Mouse (Mus musculus): ENCODE results near the gene Vsir.

The Vsir gene

DNA sequence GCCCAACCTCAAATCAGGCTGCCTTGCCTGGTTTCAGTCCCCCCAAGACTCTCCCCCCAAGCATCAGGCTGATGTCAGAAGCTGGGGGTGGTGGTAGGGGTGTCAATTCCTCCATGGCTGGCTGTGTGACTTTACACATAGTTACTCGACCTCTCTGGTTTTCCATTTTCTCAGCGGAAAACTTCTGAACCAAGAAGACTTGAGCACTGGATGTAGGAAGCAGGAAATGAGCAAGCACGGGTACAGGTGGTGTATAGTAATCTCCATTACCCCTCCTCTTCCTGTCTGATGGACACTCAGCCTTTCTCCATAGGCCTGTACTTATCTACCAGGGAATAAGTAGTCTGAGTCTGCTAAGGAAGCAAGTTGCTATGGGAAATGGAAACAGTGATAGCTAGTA, 33.6 kb downstream of the Vsir start:
- intact Hi-C loops (cut with DNase I) = no loop called here

DNA sequence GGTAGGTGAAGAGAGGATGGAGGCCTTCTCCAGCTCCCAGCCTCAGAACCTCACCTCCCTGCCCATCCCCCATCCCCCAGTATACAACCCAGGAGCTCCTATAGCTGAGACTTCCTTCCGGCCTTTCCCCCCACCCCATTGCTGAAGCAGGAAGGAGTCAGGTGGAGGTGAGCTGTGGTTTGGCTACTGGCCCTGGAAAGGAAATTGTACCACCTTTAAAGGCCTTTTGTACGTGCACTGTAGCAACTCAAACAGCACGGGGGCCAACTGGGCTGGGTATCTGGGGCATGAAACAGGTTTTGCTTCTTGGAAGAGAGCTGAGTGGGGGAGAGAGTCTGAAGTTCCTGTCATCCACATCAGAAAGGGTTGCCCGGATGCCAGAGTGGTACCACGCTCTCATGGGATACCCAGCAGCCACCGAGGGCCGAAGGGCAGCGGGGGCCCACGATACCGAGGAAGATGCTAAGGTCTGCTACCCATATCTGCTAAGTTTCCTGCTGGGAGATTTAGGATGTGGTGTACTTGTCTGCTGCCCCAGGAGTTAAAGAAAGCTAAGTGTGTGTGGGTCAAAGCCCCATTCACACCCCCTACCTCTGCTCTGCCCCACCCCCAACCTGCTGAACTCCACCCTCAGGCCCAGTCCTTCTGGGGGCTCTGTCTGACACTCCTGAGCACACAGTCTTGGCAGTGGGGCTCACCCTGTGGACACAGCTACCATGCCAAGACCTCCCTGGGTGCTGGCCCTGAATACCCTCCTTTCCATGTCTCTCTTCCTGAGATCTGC, 34.7 kb downstream of the Vsir start:
- intact Hi-C loops (cut with DNase I) = no loop called here

GRCm38 (mm10) chr10:60388332-60388731, 41.7 kb downstream of the Vsir start:
- intact Hi-C loops (cut with DNase I) = no loop called here

GRCm38 (mm10) chr10:60389447-60389865, 42.8 kb downstream of the Vsir start:
- intact Hi-C loops (cut with DNase I) = no loop called here

GRCm38 (mm10) chr10:60390177-60390903, 43.7 kb downstream of the Vsir start:
- intact Hi-C loops (cut with DNase I) = no loop called here

DNA sequence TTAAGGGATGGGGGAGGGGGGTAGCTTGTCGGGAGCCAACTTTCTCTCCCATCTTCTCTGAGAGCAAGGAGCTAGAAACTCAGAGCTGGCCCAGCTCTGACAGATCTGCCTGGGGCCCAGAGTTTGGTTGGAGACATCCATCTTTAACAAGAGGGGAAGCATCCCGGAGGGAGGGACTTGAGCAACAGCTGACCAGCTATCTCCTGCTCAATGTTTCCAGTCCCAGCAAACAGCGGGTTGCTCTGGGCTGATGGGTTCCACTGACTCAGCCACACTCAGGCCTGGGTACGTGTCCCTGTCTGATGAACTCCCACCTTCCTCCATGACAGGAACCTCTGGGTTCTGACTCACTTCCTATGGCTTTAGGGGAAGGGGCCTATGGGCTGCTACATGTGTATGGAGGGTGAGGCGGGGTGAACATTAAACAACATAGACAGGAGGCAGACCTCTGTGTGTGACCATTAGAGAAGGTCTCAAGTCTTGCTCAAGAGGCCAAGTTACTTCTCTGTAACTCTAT, 44.3 kb downstream of the Vsir start:
- intact Hi-C loops (cut with DNase I) = no loop called here

GRCm38 (mm10) chr10:60391661-60392060, 45.0 kb downstream of the Vsir start:
- intact Hi-C loops (cut with DNase I) = no loop called here

DNA sequence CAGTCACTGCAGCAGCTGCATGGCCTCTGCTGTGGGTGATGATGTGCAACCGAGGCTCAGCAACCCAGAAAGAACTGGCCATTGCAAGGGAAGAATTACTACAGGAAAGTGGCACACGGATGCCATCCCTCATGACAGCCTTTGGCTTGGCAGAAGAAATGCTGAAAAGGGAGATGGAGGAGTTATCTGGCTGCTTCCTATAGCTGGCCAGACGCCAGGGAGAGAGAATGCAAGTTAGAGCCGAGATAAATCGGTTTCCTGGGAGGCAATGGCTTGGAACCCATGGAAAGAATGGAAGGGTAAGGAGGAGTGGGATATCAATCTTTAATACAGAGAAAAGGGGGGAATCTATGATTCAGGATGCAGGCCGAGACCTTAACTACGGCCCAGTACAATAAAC, 48.3 kb downstream of the Vsir start:
- intact Hi-C loops (cut with DNase I) = no loop called here

DNA sequence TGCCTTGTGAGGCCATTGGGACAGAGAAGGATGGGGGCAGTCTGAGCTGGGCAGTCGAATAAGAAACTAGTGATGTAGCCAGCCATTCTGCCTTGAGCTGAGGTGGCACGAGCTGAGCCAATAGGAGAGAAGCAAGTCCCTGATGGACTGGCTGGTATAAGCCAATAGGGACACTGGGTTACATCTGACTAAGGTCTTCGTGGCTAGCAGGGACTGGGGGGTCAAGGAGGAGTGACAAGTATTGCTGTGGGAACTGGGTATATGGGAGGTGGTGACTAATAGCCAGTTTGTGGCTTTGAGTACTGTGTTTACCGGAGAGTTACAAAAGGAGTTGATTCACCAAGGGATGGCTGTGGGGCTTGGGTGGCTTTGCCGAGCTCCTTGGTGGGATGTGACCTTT, 49.0 kb downstream of the Vsir start:
- intact Hi-C loops (cut with DNase I) = no loop called here

GRCm38 (mm10) chr10:60398051-60398814, 51.6 kb downstream of the Vsir start:
- intact Hi-C loops (cut with DNase I) = no loop called here

DNA sequence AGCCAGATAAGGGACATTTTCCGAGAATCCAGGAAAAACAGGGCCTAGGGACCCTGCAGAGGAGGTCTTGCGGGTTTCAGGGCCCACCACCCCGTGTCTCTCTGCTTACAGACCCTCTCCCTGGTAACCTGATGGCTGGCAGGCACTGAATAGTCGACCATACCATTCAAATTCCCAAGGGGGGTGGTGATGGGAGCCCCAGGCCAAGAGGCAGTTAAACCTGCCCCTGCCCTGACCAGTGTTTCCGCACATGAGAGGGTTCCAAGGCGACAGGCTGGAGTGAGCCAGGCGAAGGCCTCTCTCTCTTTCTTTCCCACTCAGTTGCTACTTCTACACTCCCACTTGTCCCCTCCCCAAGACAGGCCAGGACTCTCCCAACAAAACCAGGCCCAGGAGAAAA, 52.8 kb downstream of the Vsir start, which contains the start of gene Gm17455:
Gene Gm17455, plus strand, starts transcription at position 278 of the 400 bp plus-strand sequence.
- intact Hi-C loops (cut with DNase I) = no loop called here

GRCm38 (mm10) chr10:60400507-60401295, 54.0 kb downstream of the Vsir start:
- intact Hi-C loops (cut with DNase I) = no loop called here

- intact Hi-C loops (cut with DNase I) = no loop called here
Observed at GRCm38 (mm10) chr10:60405460-60406177, 59.0 kb downstream of the Vsir start.

DNA sequence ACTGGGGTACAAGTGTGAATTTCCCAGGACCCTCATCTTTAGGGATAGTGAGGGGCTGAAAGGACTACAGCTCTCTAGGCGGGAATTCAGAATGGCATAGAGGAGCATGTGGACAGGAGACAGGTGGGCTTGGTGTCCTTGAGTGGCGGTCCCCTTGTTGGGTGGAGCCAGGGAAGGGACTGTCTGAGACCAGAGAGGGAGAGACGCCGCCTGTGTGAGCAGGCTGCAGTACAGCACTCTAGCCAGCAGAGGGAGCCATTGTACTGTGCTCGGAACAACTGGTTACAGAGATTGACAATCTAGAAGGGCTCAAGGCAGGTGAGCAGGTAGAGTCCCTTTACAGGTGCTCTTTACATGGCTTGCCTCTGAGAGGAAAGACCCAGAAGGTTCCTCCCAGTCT, 61.2 kb downstream of the Vsir start:
- intact Hi-C loops (cut with DNase I) = loop anchor here (2.0 kb wide), 1 partner anchor 101 kb away; no protein-coding TSS in a partner anchor

- intact Hi-C loops (cut with DNase I) = no loop called here
Observed at GRCm38 (mm10) chr10:60411794-60412193, 65.1 kb downstream of the Vsir start.

GRCm38 (mm10) chr10:60413756-60414155, 67.1 kb downstream of the Vsir start:
- intact Hi-C loops (cut with DNase I) = no loop called here

GRCm38 (mm10) chr10:60417041-60417440, 70.4 kb downstream of the Vsir start:
- intact Hi-C loops (cut with DNase I) = loop anchor here (5.0 kb wide), 1 partner anchor 340 kb away; no protein-coding TSS in a partner anchor

DNA sequence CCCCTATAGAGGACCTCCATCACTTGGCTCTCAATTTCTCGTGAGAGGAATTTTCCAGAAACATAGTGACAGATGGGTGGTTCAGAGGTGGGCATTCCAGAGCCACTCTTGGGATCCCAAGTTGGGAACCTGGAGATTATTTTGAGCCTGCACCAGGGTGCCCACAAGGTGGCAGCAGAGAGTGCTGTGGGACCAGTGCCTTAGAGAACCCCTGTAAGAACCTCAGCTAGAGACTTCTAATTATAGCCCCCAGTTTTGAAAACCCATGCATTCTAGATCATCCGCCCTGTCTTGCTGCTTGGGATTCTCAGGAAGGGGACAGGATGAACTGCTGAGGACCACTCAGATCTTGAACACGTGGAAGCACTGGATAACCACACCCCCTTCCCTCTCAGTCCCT, 71.5 kb downstream of the Vsir start:
- intact Hi-C loops (cut with DNase I) = loop anchor here (2.0 to 5.0 kb wide), 3 partner anchors 269 to 339 kb away; partner anchors contain the start of gene Cdh23

- intact Hi-C loops (cut with DNase I) = loop anchor here (2.0 to 5.0 kb wide), 3 partner anchors 267 to 338 kb away; partner anchors contain the start of gene Cdh23
Observed at GRCm38 (mm10) chr10:60419624-60420023, 73.0 kb downstream of the Vsir start.

All from adrenal gland (tissue).